Mouse (Mus musculus) embryo, embryonic 11.5 days (tissue): ENCODE measurements around the gene Ism2.

Source experiments
- DNase-seq: peaks from one replicate; pipeline ENCODE4 v3.0.0-alpha.2; 2012; ENCODE audit warnings: low read depth, low spot score

The Ism2 gene

GRCm38 (mm10) chr12:87230379-87230895 lies 69.1 kb downstream of the Ism2 start:
- no peak for DNase-seq

GRCm38 (mm10) chr12:87229633-87230032 lies 69.9 kb downstream of the Ism2 start:
- DNase-seq, result no peak
